Mouse (Mus musculus): ENCODE data around the gene Fam170b.

DNA sequence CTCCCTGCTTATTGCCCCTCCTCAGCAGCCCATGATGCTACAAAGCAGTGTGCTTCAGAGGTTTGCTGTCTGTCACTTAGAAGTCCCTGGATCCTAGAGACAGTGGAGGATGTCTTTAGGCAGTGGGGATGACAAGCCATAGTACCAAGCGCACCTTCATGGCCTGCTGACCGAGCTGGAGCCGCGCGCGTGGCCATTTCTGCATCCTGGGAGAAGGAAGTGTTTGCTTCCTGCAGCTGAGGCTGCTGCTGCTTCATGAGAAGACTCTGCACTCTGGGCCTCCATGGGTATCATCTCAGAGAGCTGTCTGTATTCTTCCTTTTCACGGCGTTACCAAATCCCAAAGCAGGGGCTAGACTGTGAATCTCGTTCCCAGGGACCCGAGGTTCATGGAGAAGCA is 24.6 kb downstream of the Fam170b start:
- TF ChIP-seq HCFC1 (IDR thresholded peaks at IDR 0.05; ENCODE audit: borderline replicate concordance, insufficient read depth, low read length) (no peak), CHD2 (IDR thresholded peaks at IDR 0.05; ENCODE audit: low read depth, low read length) (no peak), MAFK (IDR thresholded peaks at IDR 0.05; ENCODE audit: insufficient read depth, low read depth, low read length) (no peak), ZNF384 (IDR thresholded peaks at IDR 0.05; ENCODE audit: low read depth, low read length) (no peak)

All from ES-E14 (cell line).